Mouse (Mus musculus): ENCODE results near the gene Sympk. TPM values are rescaled to one million over a fixed set of nuclear protein-coding genes. Genes with fewer than 3 reads are reported as not detected.

Gene Sympk
- polyA plus RNA-seq, 1 experiment from 2014 or later = 29.4 TPM

DNA sequence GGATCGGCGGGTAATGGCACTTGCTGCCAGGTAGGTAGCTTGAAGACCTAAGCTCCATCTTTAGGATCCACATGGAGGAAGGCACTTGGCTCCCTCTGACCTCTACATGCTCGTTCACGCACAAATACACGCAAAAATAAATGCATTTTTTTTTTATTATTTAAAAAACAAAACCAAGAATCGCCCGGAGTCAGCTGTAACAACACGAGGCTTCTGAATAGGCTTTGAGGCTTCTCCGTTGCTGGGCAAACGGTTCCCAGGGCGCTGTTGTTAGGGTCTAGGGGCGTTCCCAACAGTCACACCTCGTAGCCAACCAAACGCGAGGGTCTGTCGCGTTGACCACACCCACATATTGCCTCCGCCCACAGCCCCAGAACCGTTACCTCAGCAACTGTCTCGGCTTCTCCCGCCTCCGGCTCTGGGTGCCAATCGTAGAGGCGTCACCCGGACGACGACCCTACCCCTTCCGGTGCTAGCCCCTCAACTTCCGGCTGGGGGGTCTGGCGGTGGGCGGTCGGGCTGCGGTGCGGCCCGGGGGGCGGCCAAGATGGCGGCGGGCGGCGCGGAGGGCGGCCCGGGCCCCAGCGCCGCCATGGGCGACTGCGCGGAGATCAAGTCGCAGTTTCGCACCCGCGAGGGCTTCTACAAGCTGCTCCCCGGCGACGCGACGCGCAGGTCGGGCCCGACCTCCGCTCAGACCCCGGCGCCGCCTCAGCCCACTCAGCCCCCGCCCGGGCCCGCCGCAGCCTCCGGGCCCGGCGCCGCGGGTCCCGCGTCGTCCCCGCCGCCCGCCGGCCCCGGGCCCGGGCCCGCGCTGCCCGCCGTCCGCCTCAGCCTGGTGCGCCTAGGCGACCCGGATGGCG is 51.8 kb downstream of the Sympk start, which contains the start of gene Dmwd:
Gene Dmwd, plus strand, starts transcription at position 505 of the 863 bp plus-strand sequence.
- H3K4me1 ChIP-seq (replicated peaks; ENCODE audit: control insufficient read depth, insufficient read depth, low read length) = peaks cover 11% of the 10 kb centered on the region
- 1% methylated on average over 69 of the region's 91 CpGs for WGBS
- DNase-seq (ENCODE audit: low spot score) (peak; percentile 99), ATAC-seq (ENCODE audit: low FRiP score) (peak; percentile 99)
- H3K27ac ChIP-seq (ENCODE audit: low read depth, low read length) = peak within 1 kb of the TSS; percentile 53
- peak within 1 kb of the TSS; percentile 99 for H3K4me3 ChIP-seq (ENCODE audit: low read depth, low read length)
- peak within 1 kb of the TSS; percentile 99 for H3K9ac ChIP-seq (ENCODE audit: low read depth, low read length)
- peaks cover 16% of the 10 kb centered on the region for H3K36me3 ChIP-seq (ENCODE audit: control insufficient read depth, insufficient read depth, low read length)
- H3K27me3 ChIP-seq (ENCODE audit: control insufficient read depth, insufficient read depth, low read length) = no peaks in the 10 kb centered on the region
- H3K4me2 ChIP-seq (replicated peaks; ENCODE audit: low read depth, low read length) = peak within 1 kb of the TSS; percentile 90
- H3K9me3 ChIP-seq (ENCODE audit: control insufficient read depth, low read length) = no peaks in the 10 kb centered on the region

GRCm38 (mm10) chr7:19076586-19076991 is 52.4 kb downstream of the Sympk start:
- ATAC-seq (ENCODE audit: low FRiP score) = no peak; the same call in 1 of the 2 replicates
- Histone ChIP-seq H3K36me3 (ENCODE audit: control insufficient read depth, insufficient read depth, low read length) (peaks cover 16% of the 10 kb centered on the region), H3K4me2 (replicated peaks; ENCODE audit: low read depth, low read length) (peak overlapping the region; percentile 90), H3K4me1 (replicated peaks; ENCODE audit: control insufficient read depth, insufficient read depth, low read length) (peaks cover 11% of the 10 kb centered on the region), H3K4me3 (ENCODE audit: low read depth, low read length) (peak overlapping the region; percentile 99), H3K9me3 (ENCODE audit: control insufficient read depth, low read length) (no peaks in the 10 kb centered on the region), H3K27ac (ENCODE audit: low read depth, low read length) (peak overlapping the region; percentile 53), H3K27me3 (ENCODE audit: control insufficient read depth, insufficient read depth, low read length) (no peaks in the 10 kb centered on the region), H3K9ac (ENCODE audit: low read depth, low read length) (peak overlapping the region; percentile 99)
- peak; percentile 41 for DNase-seq (ENCODE audit: low spot score)
- under 1% methylated on average over 22 of the region's 22 CpGs for WGBS

DNA sequence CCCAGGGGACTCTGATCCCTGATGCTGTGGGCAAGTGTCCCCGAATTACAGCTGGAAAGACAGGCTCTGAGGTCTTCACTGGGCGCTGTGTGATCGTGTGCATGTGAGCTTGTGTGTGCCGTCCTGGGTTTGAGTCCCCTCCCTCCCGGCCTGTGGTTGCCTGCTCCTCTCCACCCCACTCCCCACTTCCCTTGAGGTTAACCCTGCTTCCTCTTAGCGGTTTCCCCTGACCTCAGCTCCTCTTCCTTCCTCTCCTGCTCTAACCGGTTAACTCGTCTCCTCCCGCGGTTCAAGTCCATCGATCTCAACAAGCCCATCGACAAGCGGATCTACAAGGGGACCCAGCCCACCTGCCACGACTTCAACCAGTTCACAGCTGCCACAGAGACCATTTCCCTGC is 53.6 kb downstream of the Sympk start:
- H3K4me2 ChIP-seq (replicated peaks; ENCODE audit: low read depth, low read length) = peak overlapping the region; percentile 90
- no peaks in the 10 kb centered on the region for H3K27me3 ChIP-seq (ENCODE audit: control insufficient read depth, insufficient read depth, low read length)
- H3K36me3 ChIP-seq (ENCODE audit: control insufficient read depth, insufficient read depth, low read length) = peaks cover 16% of the 10 kb centered on the region
- no peak for ATAC-seq (ENCODE audit: low FRiP score)
- H3K4me3 ChIP-seq (ENCODE audit: low read depth, low read length) = no peak overlapping the region
- no peak for DNase-seq (ENCODE audit: low spot score)
- H3K9ac ChIP-seq (ENCODE audit: low read depth, low read length) = no peak overlapping the region
- H3K4me1 ChIP-seq (replicated peaks; ENCODE audit: control insufficient read depth, insufficient read depth, low read length) = peaks cover 11% of the 10 kb centered on the region
- H3K9me3 ChIP-seq (ENCODE audit: control insufficient read depth, low read length) = no peaks in the 10 kb centered on the region
- 84% methylated on average over 14 of the region's 14 CpGs for WGBS
- no peak overlapping the region for H3K27ac ChIP-seq (ENCODE audit: low read depth, low read length)

DNA sequence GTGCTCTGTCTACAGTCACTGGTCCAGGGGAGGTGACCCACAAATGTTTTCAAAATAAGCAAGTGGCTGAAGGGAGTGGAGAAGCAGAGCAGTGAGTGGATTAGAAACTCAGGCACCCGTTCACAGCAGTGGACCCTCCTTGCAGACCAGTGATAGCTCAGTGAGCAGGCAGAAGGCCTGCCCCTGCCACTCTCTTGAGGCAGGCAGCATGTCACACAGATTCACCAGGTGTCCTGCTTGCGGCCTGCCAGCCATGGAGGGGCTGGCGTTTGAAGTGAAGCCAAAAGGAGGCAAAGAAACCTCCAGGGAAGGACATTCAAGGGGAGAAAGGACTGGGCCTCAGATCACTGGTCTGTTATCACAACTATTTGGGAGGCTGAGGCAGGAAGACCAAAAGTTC is 54.6 kb downstream of the Sympk start:
- ATAC-seq (ENCODE audit: low FRiP score) (no peak), DNase-seq (ENCODE audit: low spot score) (no peak)
- Histone ChIP-seq H3K9me3 (ENCODE audit: control insufficient read depth, low read length) (no peaks in the 10 kb centered on the region), H3K27ac (ENCODE audit: low read depth, low read length) (no peak overlapping the region), H3K9ac (ENCODE audit: low read depth, low read length) (no peak overlapping the region), H3K4me3 (ENCODE audit: low read depth, low read length) (0 out of 2 replicates have a peak overlapping the region, but pooled peaks have one; percentile 6), H3K36me3 (ENCODE audit: control insufficient read depth, insufficient read depth, low read length) (peaks cover 16% of the 10 kb centered on the region), H3K4me2 (replicated peaks; ENCODE audit: low read depth, low read length) (no peak overlapping the region), H3K4me1 (replicated peaks; ENCODE audit: control insufficient read depth, insufficient read depth, low read length) (peaks cover 11% of the 10 kb centered on the region), H3K27me3 (ENCODE audit: control insufficient read depth, insufficient read depth, low read length) (no peaks in the 10 kb centered on the region)
- 94% methylated on average over 3 of the region's 3 CpGs for WGBS

DNA sequence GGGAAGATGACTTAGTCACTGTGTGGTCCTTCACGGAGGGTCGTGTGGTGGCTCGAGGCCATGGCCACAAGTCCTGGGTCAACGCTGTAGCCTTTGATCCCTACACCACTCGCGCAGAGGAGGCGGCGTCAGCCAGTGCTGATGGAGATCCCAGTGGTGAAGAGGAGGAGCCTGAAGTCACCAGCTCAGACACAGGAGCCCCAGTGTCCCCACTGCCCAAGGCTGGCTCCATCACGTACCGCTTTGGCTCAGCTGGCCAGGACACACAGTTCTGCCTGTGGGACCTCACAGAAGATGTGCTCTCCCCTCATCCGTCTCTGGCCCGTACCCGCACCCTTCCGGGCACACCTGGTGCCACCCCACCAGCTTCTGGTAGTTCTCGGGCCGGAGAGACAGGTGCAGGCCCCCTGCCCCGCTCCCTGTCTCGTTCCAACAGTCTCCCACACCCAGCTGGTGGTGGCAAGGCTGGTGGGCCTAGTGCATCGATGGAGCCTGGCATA is 56.3 kb downstream of the Sympk start:
- Histone ChIP-seq H3K36me3 (ENCODE audit: control insufficient read depth, insufficient read depth, low read length) (peaks cover 16% of the 10 kb centered on the region), H3K4me1 (replicated peaks; ENCODE audit: control insufficient read depth, insufficient read depth, low read length) (peaks cover 8% of the 10 kb centered on the region), H3K27ac (ENCODE audit: low read depth, low read length) (no peak overlapping the region), H3K27me3 (ENCODE audit: control insufficient read depth, insufficient read depth, low read length) (no peaks in the 10 kb centered on the region), H3K9ac (ENCODE audit: low read depth, low read length) (no peak overlapping the region), H3K4me3 (ENCODE audit: low read depth, low read length) (no peak overlapping the region), H3K4me2 (replicated peaks; ENCODE audit: low read depth, low read length) (no peak overlapping the region), H3K9me3 (ENCODE audit: control insufficient read depth, low read length) (no peaks in the 10 kb centered on the region)
- no peak for DNase-seq (ENCODE audit: low spot score)
- 90% methylated on average over 19 of the region's 19 CpGs for WGBS
- ATAC-seq (ENCODE audit: low FRiP score) = no peak

DNA sequence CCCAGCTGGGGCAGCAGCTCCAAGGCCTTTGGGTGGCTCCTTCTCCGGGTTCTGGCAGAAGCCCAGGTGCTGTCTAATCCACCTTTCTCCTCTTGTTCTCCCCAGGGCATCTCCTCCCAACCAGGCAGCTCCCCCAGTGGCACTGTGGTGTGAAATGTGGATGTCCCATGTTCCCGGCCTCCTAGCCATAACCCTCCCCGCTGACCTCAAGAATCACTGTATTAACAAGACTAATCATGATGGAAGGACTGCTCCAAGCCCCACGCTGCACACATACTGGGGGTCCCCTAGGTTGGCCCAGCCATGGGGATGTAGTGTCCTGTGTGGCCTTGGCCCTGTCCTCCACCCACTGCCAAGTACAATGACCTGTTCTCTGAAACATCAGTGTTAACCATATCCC is 58.0 kb downstream of the Sympk start:
- Histone ChIP-seq H3K27ac (ENCODE audit: low read depth, low read length) (no peak overlapping the region), H3K4me1 (replicated peaks; ENCODE audit: control insufficient read depth, insufficient read depth, low read length) (peaks cover 5% of the 10 kb centered on the region), H3K4me2 (replicated peaks; ENCODE audit: low read depth, low read length) (no peak overlapping the region), H3K27me3 (ENCODE audit: control insufficient read depth, insufficient read depth, low read length) (no peaks in the 10 kb centered on the region), H3K9me3 (ENCODE audit: control insufficient read depth, low read length) (no peaks in the 10 kb centered on the region), H3K9ac (ENCODE audit: low read depth, low read length) (no peak overlapping the region), H3K4me3 (ENCODE audit: low read depth, low read length) (no peak overlapping the region), H3K36me3 (ENCODE audit: control insufficient read depth, insufficient read depth, low read length) (peaks cover 16% of the 10 kb centered on the region)
- WGBS = 86% methylated on average over 4 of the region's 4 CpGs
- ATAC-seq (ENCODE audit: low FRiP score) = no peak
- DNase-seq (ENCODE audit: low spot score) = no peak

- ATAC-seq (ENCODE audit: low FRiP score) (no peak), DNase-seq (ENCODE audit: low spot score) (no peak)
- Histone ChIP-seq H3K27ac (ENCODE audit: low read depth, low read length) (no peak overlapping the region), H3K9me3 (ENCODE audit: control insufficient read depth, low read length) (no peaks in the 10 kb centered on the region), H3K27me3 (ENCODE audit: control insufficient read depth, insufficient read depth, low read length) (no peaks in the 10 kb centered on the region), H3K9ac (ENCODE audit: low read depth, low read length) (no peak overlapping the region), H3K4me1 (replicated peaks; ENCODE audit: control insufficient read depth, insufficient read depth, low read length) (no peaks in the 10 kb centered on the region; the same call in 1 of the 2 replicates), H3K36me3 (ENCODE audit: control insufficient read depth, insufficient read depth, low read length) (peaks cover 15% of the 10 kb centered on the region), H3K4me3 (ENCODE audit: low read depth, low read length) (no peak overlapping the region), H3K4me2 (replicated peaks; ENCODE audit: low read depth, low read length) (no peak overlapping the region)
- WGBS = 63% methylated on average over 6 of the region's 6 CpGs
Observed at GRCm38 (mm10) chr7:19083096-19083495, 58.9 kb downstream of the Sympk start.

GRCm38 (mm10) chr7:19083701-19084100 is 59.5 kb downstream of the Sympk start, which contains the start of gene Dmpk:
Dmpk (plus strand) TSS chr7:19083849.
- Histone ChIP-seq H3K9me3 (ENCODE audit: control insufficient read depth, low read length) (no peaks in the 10 kb centered on the region), H3K4me2 (replicated peaks; ENCODE audit: low read depth, low read length) (no peak within 1 kb of the TSS), H3K4me3 (ENCODE audit: low read depth, low read length) (no peak within 1 kb of the TSS), H3K27ac (ENCODE audit: low read depth, low read length) (no peak within 1 kb of the TSS), H3K4me1 (replicated peaks; ENCODE audit: control insufficient read depth, insufficient read depth, low read length) (no peaks in the 10 kb centered on the region), H3K27me3 (ENCODE audit: control insufficient read depth, insufficient read depth, low read length) (no peaks in the 10 kb centered on the region), H3K36me3 (ENCODE audit: control insufficient read depth, insufficient read depth, low read length) (peaks cover 11% of the 10 kb centered on the region), H3K9ac (ENCODE audit: low read depth, low read length) (no peak within 1 kb of the TSS)
- ATAC-seq (ENCODE audit: low FRiP score) = peak; percentile 28; the same call in 1 of the 2 replicates
- no peak for DNase-seq (ENCODE audit: low spot score)
- 57% methylated on average over 10 of the region's 10 CpGs for WGBS

Measured in hindbrain, embryonic 11.5 days (tissue).